Mouse (Mus musculus) ES-E14 (cell line): ENCODE data around the gene Slc35f1. TPM values are rescaled to one million over a fixed set of nuclear protein-coding genes. Genes with fewer than 3 reads are reported as not detected.

ENCODE experiments used
- DNase-seq: peaks from one replicate; pipeline ENCODE4 v3.0.0-alpha.2; 2013; ENCODE audit warnings: low read depth, low spot score
- H3K27ac ChIP-seq: 2 replicates; pipeline ENCODE4 v1.5.1; 2012; ENCODE audit warnings: low read depth, mild to moderate bottlenecking, low read length, moderate library complexity, mixed read lengths; ENCODE audit not compliant: poor library complexity, insufficient read depth, severe bottlenecking
- H3K36me3 ChIP-seq: 2 replicates; pipeline ENCODE4 v1.6.1; 2012; ENCODE audit warnings: mild to moderate bottlenecking, low read length, moderate library complexity, mixed read lengths; ENCODE audit not compliant: control insufficient read depth, poor library complexity, insufficient read depth, severe bottlenecking
- H3K4me1 ChIP-seq, 2 experiments: fragments of 150-350 bp in 1 of 2; sonication (generic) in 1 of 2; 2 replicates each; pipeline ENCODE4 v1.6.1; 2012; ENCODE audit warnings: low read length in 2 of 2, mild to moderate bottlenecking in 1 of 2, mixed read lengths in 1 of 2; ENCODE audit not compliant: control insufficient read depth in 2 of 2, insufficient read depth in 2 of 2, poor library complexity in 1 of 2
- H3K4me3 ChIP-seq, 2 experiments: fragments of 150-350 bp in 1 of 2; sonication (generic) in 1 of 2; 2 replicates each; pipeline ENCODE4 v1.5.1; 2012; ENCODE audit warnings: low read length in 2 of 2, low read depth in 1 of 2, mild to moderate bottlenecking in 1 of 2, mixed read lengths in 1 of 2; ENCODE audit not compliant: insufficient read depth in 1 of 2, poor library complexity in 1 of 2, severe bottlenecking in 1 of 2
- H3K9ac ChIP-seq: 2 replicates; pipeline ENCODE4 v1.6.1; 2012; ENCODE audit warnings: low read depth, mild to moderate bottlenecking, low read length, mixed read lengths; ENCODE audit not compliant: poor library complexity, insufficient read depth, severe bottlenecking
- H3K9me3 ChIP-seq: fragments of 150-350 bp; sonication (generic); 2 replicates; pipeline ENCODE4 v1.6.1; 2012; ENCODE audit warnings: low read depth, mild to moderate bottlenecking, low read length; ENCODE audit not compliant: control insufficient read depth, insufficient read depth
- CHD2 ChIP-seq: IDR thresholded peaks from 2 replicates; pipeline ENCODE4 v1.6.1; 2014; ENCODE audit warnings: mild to moderate bottlenecking, low read depth, low read length, inconsistent platforms
- HCFC1 ChIP-seq: IDR thresholded peaks from 2 replicates; pipeline ENCODE4 v1.6.1; 2012; ENCODE audit warnings: low read length, inconsistent platforms, borderline replicate concordance; ENCODE audit not compliant: insufficient read depth
- MAFK ChIP-seq: IDR thresholded peaks from 2 replicates; pipeline ENCODE4 v1.6.1; 2014; ENCODE audit warnings: mild to moderate bottlenecking, low read depth, low read length, inconsistent platforms; ENCODE audit not compliant: insufficient read depth
- ZC3H11A ChIP-seq: IDR thresholded peaks from 2 replicates; pipeline ENCODE4 v1.6.1; 2012; ENCODE audit warnings: low read depth, mild to moderate bottlenecking, inconsistent platforms, low read length, borderline replicate concordance
- ZNF384 ChIP-seq: IDR thresholded peaks from 2 replicates; pipeline ENCODE4 v1.6.1; 2012; ENCODE audit warnings: low read depth, low read length, inconsistent platforms
- in situ Hi-C, 2 experiments: fragments of 600-800 bp; cut with MboI; formaldehyde crosslinking; loops; one replicate each; pipeline ENCODE4 v1.15.1; 2025; ENCODE audit warnings: low sequenced_read_pairs in 2 of 2, inconsistent platforms in 1 of 2; ENCODE audit not compliant: unreplicated experiment in 2 of 2
- total RNA-seq: library from RNA; depleted of rRNA; stranded (reverse); fragments of 300-350 nt; gene quantifications from 2 replicates; pipeline ENCODE4 v1.2.3, GENCODE M21; 2012

Gene Slc35f1
- total RNA-seq, 1 experiment, result 0.80 TPM

- DNase-seq, result no peak
- TF ChIP-seq ZNF384, result no peak
- TF ChIP-seq HCFC1, result no peak
- TF ChIP-seq ZC3H11A, result no peak
- TF ChIP-seq CHD2, result no peak
- no peak for TF ChIP-seq MAFK
- in situ Hi-C loops, result no loop called here
Observed at GRCm38 (mm10) chr10:52932159-52932558, 241.8 kb downstream of the Slc35f1 start.

GRCm38 (mm10) chr10:52934615-52935014 is 244.3 kb downstream of the Slc35f1 start:
- TF ChIP-seq HCFC1 (no peak), MAFK (no peak), ZNF384 (no peak), CHD2 (no peak), ZC3H11A (no peak)
- in situ Hi-C loops, result no loop called here
- no peaks in the 10 kb centered on the region for H3K9me3 ChIP-seq
- H3K4me1 ChIP-seq, result no peaks in the 10 kb centered on the region
- H3K27ac ChIP-seq, result no peak overlapping the region
- DNase-seq, result no peak
- no peak overlapping the region for H3K9ac ChIP-seq
- no peaks in the 10 kb centered on the region for H3K36me3 ChIP-seq
- no peak overlapping the region for H3K4me3 ChIP-seq

More at GRCm38 (mm10) chr10:52932159-52932558, 241.8 kb downstream of the Slc35f1 start:
- H3K27ac ChIP-seq, result no peak overlapping the region
- H3K9ac ChIP-seq, result no peak overlapping the region
- H3K9me3 ChIP-seq, result no peaks in the 10 kb centered on the region
- no peaks in the 10 kb centered on the region for H3K36me3 ChIP-seq
- H3K4me1 ChIP-seq, result no peaks in the 10 kb centered on the region
- H3K4me3 ChIP-seq, result no peak overlapping the region

GRCm38 (mm10) chr10:52940111-52940830 is 249.9 kb downstream of the Slc35f1 start:
- TF ChIP-seq ZC3H11A, result no peak
- no peak for TF ChIP-seq MAFK
- no peak for TF ChIP-seq CHD2
- no peak for TF ChIP-seq ZNF384
- no peak for TF ChIP-seq HCFC1
- no peaks in the 10 kb centered on the region for H3K36me3 ChIP-seq
- in situ Hi-C loops, result no loop called here
- H3K4me1 ChIP-seq, result no peaks in the 10 kb centered on the region
- H3K4me3 ChIP-seq, result no peak overlapping the region
- H3K27ac ChIP-seq, result no peak overlapping the region
- H3K9me3 ChIP-seq, result no peaks in the 10 kb centered on the region
- no peak for DNase-seq
- no peak overlapping the region for H3K9ac ChIP-seq

DNA sequence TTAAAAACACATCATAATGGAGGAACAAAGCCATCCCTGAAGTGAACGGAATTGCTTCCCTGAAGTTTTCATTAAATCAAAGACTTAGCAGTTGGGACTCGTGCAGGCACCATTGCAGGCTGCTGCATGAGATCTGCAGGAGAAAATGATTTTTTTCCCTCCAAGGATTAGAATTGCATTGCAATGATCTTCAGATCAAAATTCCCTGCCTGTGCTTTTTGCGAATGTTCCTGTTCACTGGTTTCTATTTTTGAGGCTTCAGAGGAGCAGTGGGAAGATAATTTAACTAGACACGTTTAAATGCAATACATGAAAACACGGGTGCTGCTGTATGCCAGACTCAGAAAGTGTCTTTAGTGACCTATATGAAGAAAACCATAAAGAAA is 250.5 kb downstream of the Slc35f1 start:
- no peak for TF ChIP-seq ZNF384
- in situ Hi-C loops, result no loop called here
- no peak for DNase-seq
- H3K4me1 ChIP-seq, result no peaks in the 10 kb centered on the region
- no peak overlapping the region for H3K9ac ChIP-seq
- H3K4me3 ChIP-seq, result no peak overlapping the region
- no peaks in the 10 kb centered on the region for H3K36me3 ChIP-seq
- no peaks in the 10 kb centered on the region for H3K9me3 ChIP-seq
- no peak overlapping the region for H3K27ac ChIP-seq

GRCm38 (mm10) chr10:52952581-52952980 is 262.2 kb downstream of the Slc35f1 start:
- in situ Hi-C loops, result no loop called here
- no peak for DNase-seq
- no peak overlapping the region for H3K4me3 ChIP-seq
- no peak overlapping the region for H3K9ac ChIP-seq
- TF ChIP-seq ZNF384 (no peak), CHD2 (no peak), ZC3H11A (no peak), MAFK (no peak)
- no peaks in the 10 kb centered on the region for H3K36me3 ChIP-seq
- no peaks in the 10 kb centered on the region for H3K9me3 ChIP-seq
- no peaks in the 10 kb centered on the region for H3K4me1 ChIP-seq
- no peak overlapping the region for H3K27ac ChIP-seq
